Mouse (Mus musculus) intestine, embryonic 15.5 days (tissue): ENCODE results near the gene Ipo5. TPM values are rescaled to one million over a fixed set of nuclear protein-coding genes. Genes with fewer than 3 reads are reported as not detected.

Experiments used
- ATAC-seq: fragments of 200-750 bp; cut with Nextera tagmentation; 2 replicates; pipeline ENCODE4 v1.8.0; 2017; ENCODE audit warnings: moderate TSS enrichment, moderate library complexity
- H3K27ac ChIP-seq: fragments of 300-500 bp; sonication (generic); 2 replicates; pipeline ENCODE4 v1.5.1; 2015; ENCODE audit warnings: mild to moderate bottlenecking, inconsistent platforms
- H3K27me3 ChIP-seq: fragments of 300-500 bp; sonication (generic); replicated peaks from 2 replicates; pipeline ENCODE4 v1.6.1; 2015; ENCODE audit warnings: inconsistent platforms
- H3K36me3 ChIP-seq: fragments of 300-500 bp; sonication (generic); 2 replicates; pipeline ENCODE4 v1.6.1; 2015; ENCODE audit warnings: inconsistent platforms
- H3K4me1 ChIP-seq: fragments of 300-500 bp; sonication (generic); replicated peaks from 2 replicates; pipeline ENCODE4 v1.6.1; 2015; ENCODE audit warnings: inconsistent platforms
- H3K4me2 ChIP-seq: fragments of 300-500 bp; sonication (generic); replicated peaks from 2 replicates; pipeline ENCODE4 v1.6.1; 2015; ENCODE audit warnings: mild to moderate bottlenecking, inconsistent platforms
- H3K4me3 ChIP-seq: fragments of 300-500 bp; sonication (generic); replicated peaks from 2 replicates; pipeline ENCODE4 v1.5.1; 2015; ENCODE audit warnings: inconsistent platforms
- H3K9ac ChIP-seq: fragments of 300-500 bp; sonication (generic); 2 replicates; pipeline ENCODE4 v1.6.1; 2015; ENCODE audit warnings: inconsistent platforms
- H3K9me3 ChIP-seq: fragments of 300-500 bp; sonication (generic); 2 replicates; pipeline ENCODE4 v1.6.1; 2016; ENCODE audit warnings: inconsistent platforms
- WGBS: fragments of 180-500 bp; shearing (Covaris S2); methylation state at CpG from one replicate; pipeline ENCODE4 v1.1.7; 2015; 5-methylcytosine and 5-hydroxymethylcytosine counted together
- polyA plus RNA-seq: library from polyadenylated mRNA; unstranded; fragments of >200 nt; fragmentation: Nextera tagmentation; extraction: Ambion mirVana; gene quantifications from 2 replicates; pipeline ENCODE4 v1.2.1, GENCODE M21; 2015

The Ipo5 gene
- polyA plus RNA-seq, 1 experiment from 2014 or later, result 86.1 TPM

- no peaks in the 10 kb centered on the region for H3K9me3 ChIP-seq
- H3K4me3 ChIP-seq, result no peak overlapping the region
- H3K4me2 ChIP-seq, result no peak overlapping the region
- H3K27me3 ChIP-seq, result no peaks in the 10 kb centered on the region
- H3K4me1 ChIP-seq, result no peaks in the 10 kb centered on the region
- 91% methylated on average over 14 of the region's 14 CpGs for WGBS
- H3K27ac ChIP-seq, result no peak overlapping the region
- H3K9ac ChIP-seq, result no peak overlapping the region
- H3K36me3 ChIP-seq, result peaks cover 38% of the 10 kb centered on the region
- no peak for ATAC-seq
Observed at GRCm38 (mm10) chr14:120925731-120926585, 14.9 kb downstream of the Ipo5 start.

- H3K27me3 ChIP-seq, result no peaks in the 10 kb centered on the region
- H3K27ac ChIP-seq, result no peak overlapping the region
- H3K4me1 ChIP-seq, result no peaks in the 10 kb centered on the region
- H3K36me3 ChIP-seq, result peaks cover 36% of the 10 kb centered on the region
- 83% methylated on average over 4 of the region's 4 CpGs for whole genome bisulfite sequencing
- H3K4me3 ChIP-seq, result no peak overlapping the region
- ATAC-seq, result no peak
- H3K9me3 ChIP-seq, result no peaks in the 10 kb centered on the region
- no peak overlapping the region for H3K4me2 ChIP-seq
- no peak overlapping the region for H3K9ac ChIP-seq
Observed at GRCm38 (mm10) chr14:120931236-120931635, 20.2 kb downstream of the Ipo5 start.

GRCm38 (mm10) chr14:120933624-120934023, 22.6 kb downstream of the Ipo5 start:
- Histone ChIP-seq H3K36me3 (peaks cover 38% of the 10 kb centered on the region), H3K9ac (no peak overlapping the region), H3K4me3 (no peak overlapping the region), H3K9me3 (no peaks in the 10 kb centered on the region), H3K27me3 (no peaks in the 10 kb centered on the region), H3K4me1 (no peaks in the 10 kb centered on the region), H3K4me2 (no peak overlapping the region), H3K27ac (no peak overlapping the region)
- WGBS, result 90% methylated on average over 8 of the region's 8 CpGs
- ATAC-seq, result no peak

GRCm38 (mm10) chr14:120937102-120937501, 26.1 kb downstream of the Ipo5 start:
- peaks cover 50% of the 10 kb centered on the region for H3K36me3 ChIP-seq
- no peaks in the 10 kb centered on the region for H3K27me3 ChIP-seq
- no peak overlapping the region for H3K27ac ChIP-seq
- no peaks in the 10 kb centered on the region for H3K4me1 ChIP-seq
- H3K4me3 ChIP-seq, result no peak overlapping the region
- WGBS, result 62% methylated on average over 1 of the region's 1 CpGs
- no peaks in the 10 kb centered on the region for H3K9me3 ChIP-seq
- no peak overlapping the region for H3K9ac ChIP-seq
- no peak for ATAC-seq
- H3K4me2 ChIP-seq, result no peak overlapping the region

- Histone ChIP-seq H3K4me2 (no peak overlapping the region), H3K4me3 (no peak overlapping the region), H3K27ac (no peak overlapping the region), H3K36me3 (peaks cover 58% of the 10 kb centered on the region), H3K9ac (no peak overlapping the region), H3K27me3 (no peaks in the 10 kb centered on the region), H3K4me1 (no peaks in the 10 kb centered on the region), H3K9me3 (no peaks in the 10 kb centered on the region)
- WGBS, result 64% methylated on average over 9 of the region's 9 CpGs
- ATAC-seq, result no peak
Observed at GRCm38 (mm10) chr14:120942803-120943202, 31.8 kb downstream of the Ipo5 start.

- Histone ChIP-seq H3K27me3 (no peaks in the 10 kb centered on the region), H3K4me1 (no peaks in the 10 kb centered on the region), H3K27ac (no peak overlapping the region), H3K9ac (no peak overlapping the region), H3K36me3 (peaks cover 54% of the 10 kb centered on the region), H3K4me2 (no peak overlapping the region), H3K9me3 (no peaks in the 10 kb centered on the region), H3K4me3 (no peak overlapping the region)
- no peak for ATAC-seq
- WGBS, result 65% methylated on average over 7 of the region's 7 CpGs
Observed at GRCm38 (mm10) chr14:120945146-120945545, 34.1 kb downstream of the Ipo5 start.

- Histone ChIP-seq H3K4me2 (no peak overlapping the region), H3K9me3 (no peaks in the 10 kb centered on the region), H3K4me3 (no peak overlapping the region), H3K27ac (no peak overlapping the region), H3K27me3 (no peaks in the 10 kb centered on the region), H3K36me3 (peaks cover 51% of the 10 kb centered on the region), H3K9ac (no peak overlapping the region), H3K4me1 (no peaks in the 10 kb centered on the region)
- WGBS, result 67% methylated on average over 8 of the region's 8 CpGs
- no peak for ATAC-seq
Observed at GRCm38 (mm10) chr14:120947104-120947503, 36.1 kb downstream of the Ipo5 start.

- no peaks in the 10 kb centered on the region for H3K4me1 ChIP-seq
- ATAC-seq, result no peak
- peaks cover 37% of the 10 kb centered on the region for H3K36me3 ChIP-seq
- H3K4me2 ChIP-seq, result no peak overlapping the region
- no peak overlapping the region for H3K9ac ChIP-seq
- H3K4me3 ChIP-seq, result no peak overlapping the region
- no peaks in the 10 kb centered on the region for H3K9me3 ChIP-seq
- WGBS, result 93% methylated on average over 5 of the region's 5 CpGs
- no peaks in the 10 kb centered on the region for H3K27me3 ChIP-seq
- H3K27ac ChIP-seq, result no peak overlapping the region
Observed at GRCm38 (mm10) chr14:120949002-120949401, 38.0 kb downstream of the Ipo5 start.

GRCm38 (mm10) chr14:120950068-120950467, 39.0 kb downstream of the Ipo5 start:
- WGBS, result 76% methylated on average over 2 of the region's 2 CpGs
- Histone ChIP-seq H3K9me3 (no peaks in the 10 kb centered on the region), H3K9ac (no peak overlapping the region), H3K4me2 (no peak overlapping the region), H3K27me3 (no peaks in the 10 kb centered on the region), H3K4me1 (no peaks in the 10 kb centered on the region), H3K4me3 (no peak overlapping the region), H3K36me3 (peaks cover 28% of the 10 kb centered on the region), H3K27ac (no peak overlapping the region)
- peak; percentile 58 for ATAC-seq

GRCm38 (mm10) chr14:120952434-120952833, 41.4 kb downstream of the Ipo5 start:
- H3K9ac ChIP-seq, result no peak overlapping the region
- no peak overlapping the region for H3K4me2 ChIP-seq
- 46% methylated on average over 2 of the region's 2 CpGs for WGBS

GRCm38 (mm10) chr14:120960551-120960950, 49.5 kb downstream of the Ipo5 start:
- no peaks in the 10 kb centered on the region for H3K9me3 ChIP-seq
- H3K36me3 ChIP-seq, result no peaks in the 10 kb centered on the region
- ATAC-seq, result no peak
- no peak overlapping the region for H3K4me3 ChIP-seq
- no peak overlapping the region for H3K27ac ChIP-seq
- H3K4me2 ChIP-seq, result no peak overlapping the region
- H3K27me3 ChIP-seq, result no peaks in the 10 kb centered on the region
- whole genome bisulfite sequencing, result 63% methylated on average over 8 of the region's 8 CpGs
- H3K4me1 ChIP-seq, result no peaks in the 10 kb centered on the region
- no peak overlapping the region for H3K9ac ChIP-seq

More at GRCm38 (mm10) chr14:120952434-120952833, 41.4 kb downstream of the Ipo5 start:
- no peak for ATAC-seq
- H3K9me3 ChIP-seq, result no peaks in the 10 kb centered on the region
- H3K36me3 ChIP-seq, result peaks cover 14% of the 10 kb centered on the region
- H3K27ac ChIP-seq, result no peak overlapping the region
- no peak overlapping the region for H3K4me3 ChIP-seq
- H3K27me3 ChIP-seq, result no peaks in the 10 kb centered on the region
- H3K4me1 ChIP-seq, result no peaks in the 10 kb centered on the region

GRCm38 (mm10) chr14:120960991-120961390, 50.0 kb downstream of the Ipo5 start:
- H3K4me2 ChIP-seq, result no peak overlapping the region
- no peaks in the 10 kb centered on the region for H3K9me3 ChIP-seq
- H3K9ac ChIP-seq, result no peak overlapping the region
- H3K36me3 ChIP-seq, result no peaks in the 10 kb centered on the region
- WGBS, result 63% methylated on average over 5 of the region's 5 CpGs
- H3K27ac ChIP-seq, result no peak overlapping the region
- H3K4me1 ChIP-seq, result no peaks in the 10 kb centered on the region
- no peak for ATAC-seq
- H3K27me3 ChIP-seq, result no peaks in the 10 kb centered on the region
- H3K4me3 ChIP-seq, result no peak overlapping the region

GRCm38 (mm10) chr14:120967072-120967471, 56.0 kb downstream of the Ipo5 start:
- Histone ChIP-seq H3K4me2 (no peak overlapping the region), H3K9ac (no peak overlapping the region), H3K36me3 (no peaks in the 10 kb centered on the region), H3K9me3 (no peaks in the 10 kb centered on the region), H3K27me3 (no peaks in the 10 kb centered on the region), H3K27ac (no peak overlapping the region), H3K4me3 (no peak overlapping the region), H3K4me1 (no peaks in the 10 kb centered on the region)
- ATAC-seq, result no peak
- 88% methylated on average over 6 of the region's 6 CpGs for WGBS
